Mouse (Mus musculus): Measurements from ENCODE around the gene Il17rd.
A peak's percentile ranks its signal among the peaks of the same experiment; 100 is the strongest.

The Il17rd gene

DNA sequence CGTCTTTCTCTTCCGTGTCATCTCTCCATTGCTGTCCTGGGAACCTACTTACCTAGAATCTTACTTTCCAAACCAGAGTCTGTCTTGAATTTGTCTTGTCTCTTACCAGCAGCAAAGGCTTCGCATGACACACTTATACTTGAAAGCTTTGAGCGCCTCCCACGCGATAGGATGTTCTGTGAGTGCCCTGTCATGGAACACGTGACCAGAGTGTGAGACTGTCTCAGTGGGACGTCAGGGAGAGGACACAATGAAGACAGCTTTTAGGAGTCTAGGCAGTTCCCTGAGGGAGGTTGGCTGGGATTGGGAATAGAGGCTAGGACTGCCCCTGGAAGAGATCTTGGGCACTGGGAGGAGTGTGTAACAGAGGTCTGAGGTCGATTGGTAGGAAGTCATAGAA, 57.4 kb downstream of the Il17rd start:
- no peak for DNase-seq (ENCODE audit: low spot score)

DNA sequence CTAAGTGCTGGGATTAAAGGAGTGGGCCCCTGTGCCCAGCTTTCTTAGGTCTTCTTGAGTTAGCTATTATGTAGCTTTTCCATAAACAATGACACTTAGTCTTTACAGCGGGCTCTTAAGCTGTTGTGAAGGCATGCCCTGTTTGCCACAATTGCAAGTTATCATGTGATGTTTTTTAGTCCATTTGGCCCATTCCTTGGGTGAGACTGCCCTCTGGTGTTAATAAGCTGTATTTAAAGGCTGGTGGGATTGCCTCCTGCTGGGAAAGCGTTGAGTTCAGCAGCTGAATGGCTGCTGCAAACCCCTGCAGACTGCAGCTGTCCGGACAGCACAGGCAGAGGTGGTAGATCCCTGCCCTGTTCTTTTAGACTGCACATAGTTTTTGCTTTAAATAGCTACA, 58.0 kb downstream of the Il17rd start:
- DNase-seq (ENCODE audit: low spot score), result peak; percentile 46

DNA sequence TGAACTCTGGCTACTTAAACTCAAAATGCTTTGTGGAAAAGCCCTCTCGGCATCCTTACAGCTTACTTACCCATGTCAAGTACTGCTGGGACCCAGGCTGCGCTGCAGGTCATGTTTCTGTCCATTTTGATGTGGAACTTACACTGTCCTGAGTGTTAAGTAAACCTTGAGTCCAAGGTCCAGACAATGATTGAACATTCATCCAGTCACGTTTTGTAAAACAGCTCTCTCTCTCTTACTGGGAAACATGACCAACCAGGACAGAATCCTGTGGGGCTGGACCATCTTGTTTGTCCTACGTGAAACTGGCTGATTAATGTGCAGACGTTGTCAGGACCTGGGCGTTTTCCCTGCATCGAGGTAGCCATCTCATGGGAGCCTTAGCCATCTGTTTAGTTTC, 63.0 kb downstream of the Il17rd start:
- no peak for DNase-seq (ENCODE audit: low spot score)

DNA sequence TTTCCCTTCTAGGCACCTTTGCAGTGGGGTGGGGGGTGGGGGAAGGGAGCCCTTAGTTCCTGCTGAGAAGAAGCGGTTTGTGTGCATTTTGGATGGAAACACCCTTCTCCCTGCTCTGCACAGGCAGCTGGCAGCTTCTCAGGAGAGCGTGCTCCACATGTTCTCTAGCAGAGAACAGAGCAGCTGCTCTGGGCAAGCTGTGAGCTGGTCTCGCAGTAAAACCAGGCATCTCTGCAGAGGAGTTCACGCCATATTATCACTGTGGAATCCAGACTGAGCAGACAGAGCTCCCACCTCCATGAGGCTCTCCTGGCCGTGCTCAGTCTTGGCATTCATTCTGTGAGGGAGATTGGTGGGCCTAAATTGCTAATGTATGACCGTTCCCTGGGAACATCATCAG, 64.0 kb downstream of the Il17rd start:
- DNase-seq (ENCODE audit: low spot score), result no peak

DNA sequence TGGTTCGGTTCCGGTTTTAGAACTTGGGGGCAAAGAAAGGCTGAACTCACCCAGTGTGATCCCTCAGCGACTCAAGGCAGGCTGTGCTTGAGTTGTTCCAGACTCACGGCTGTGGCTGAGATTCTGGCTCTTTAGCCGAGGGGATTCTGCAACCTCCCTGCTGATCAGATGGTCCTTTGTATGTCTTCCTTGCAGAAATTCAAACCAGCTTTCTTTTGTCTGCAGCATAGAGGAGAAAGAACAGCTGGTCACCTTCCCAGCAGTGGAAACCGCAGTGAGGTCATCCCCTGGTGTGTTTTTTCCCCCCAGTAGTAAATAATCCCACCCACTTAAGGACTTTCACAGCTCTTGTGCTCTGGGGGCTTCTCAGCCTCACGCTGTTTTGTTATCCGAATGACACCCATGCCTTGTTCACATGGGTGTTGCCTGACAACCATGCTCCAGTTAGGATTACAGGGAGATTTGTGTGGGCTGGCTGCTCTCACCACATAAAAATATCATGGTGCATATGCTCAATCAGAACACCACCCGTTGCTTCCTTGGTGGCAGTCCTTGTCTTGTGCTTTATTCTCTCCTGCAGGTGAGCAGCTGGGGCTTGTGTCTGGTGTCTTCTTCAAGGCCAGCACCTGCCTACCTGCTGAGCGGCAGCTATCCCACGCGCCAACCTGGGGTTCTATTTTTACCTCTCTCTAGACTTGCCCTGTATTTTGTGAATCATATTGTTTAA, 67.2 kb downstream of the Il17rd start:
- DNase-seq (ENCODE audit: low spot score), result no peak

DNA sequence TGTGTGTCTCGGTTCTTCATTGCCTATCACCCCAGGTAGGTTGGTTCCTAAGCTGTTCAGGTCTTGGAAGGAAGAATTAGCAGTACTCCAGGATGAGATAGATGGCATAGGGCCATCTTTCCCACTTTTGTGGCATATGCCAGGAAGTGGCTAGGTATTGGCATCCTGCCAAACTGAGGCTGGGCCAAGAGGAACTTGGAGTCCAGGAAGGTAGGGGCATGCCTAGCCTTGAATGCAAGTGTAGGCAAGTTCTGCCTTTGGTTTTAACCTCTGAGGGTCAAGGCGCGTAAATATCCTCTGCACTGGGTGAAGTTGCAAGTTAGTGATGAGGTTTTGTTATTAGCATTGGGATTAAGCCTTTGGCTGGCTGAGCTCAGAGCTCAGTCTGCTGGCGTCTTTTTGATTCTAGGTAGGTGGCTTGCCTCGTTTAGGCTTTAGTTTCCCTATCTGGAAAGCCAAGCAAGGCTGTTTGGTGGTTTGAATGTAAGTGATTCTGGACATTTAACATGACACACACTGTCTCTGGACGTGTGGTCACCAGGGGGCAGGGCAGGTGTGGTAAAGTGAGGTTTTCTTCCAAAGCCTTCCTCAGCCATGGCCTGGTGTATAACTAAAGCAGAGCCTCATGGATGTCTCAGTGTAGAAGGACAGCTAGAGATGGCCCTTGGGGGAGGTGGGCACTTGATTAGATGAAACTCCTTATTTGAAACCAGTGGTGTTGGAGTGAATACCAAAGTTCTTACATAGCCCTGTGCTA, 70.2 kb downstream of the Il17rd start:
- peak; percentile 52 for DNase-seq (ENCODE audit: low spot score)

DNA sequence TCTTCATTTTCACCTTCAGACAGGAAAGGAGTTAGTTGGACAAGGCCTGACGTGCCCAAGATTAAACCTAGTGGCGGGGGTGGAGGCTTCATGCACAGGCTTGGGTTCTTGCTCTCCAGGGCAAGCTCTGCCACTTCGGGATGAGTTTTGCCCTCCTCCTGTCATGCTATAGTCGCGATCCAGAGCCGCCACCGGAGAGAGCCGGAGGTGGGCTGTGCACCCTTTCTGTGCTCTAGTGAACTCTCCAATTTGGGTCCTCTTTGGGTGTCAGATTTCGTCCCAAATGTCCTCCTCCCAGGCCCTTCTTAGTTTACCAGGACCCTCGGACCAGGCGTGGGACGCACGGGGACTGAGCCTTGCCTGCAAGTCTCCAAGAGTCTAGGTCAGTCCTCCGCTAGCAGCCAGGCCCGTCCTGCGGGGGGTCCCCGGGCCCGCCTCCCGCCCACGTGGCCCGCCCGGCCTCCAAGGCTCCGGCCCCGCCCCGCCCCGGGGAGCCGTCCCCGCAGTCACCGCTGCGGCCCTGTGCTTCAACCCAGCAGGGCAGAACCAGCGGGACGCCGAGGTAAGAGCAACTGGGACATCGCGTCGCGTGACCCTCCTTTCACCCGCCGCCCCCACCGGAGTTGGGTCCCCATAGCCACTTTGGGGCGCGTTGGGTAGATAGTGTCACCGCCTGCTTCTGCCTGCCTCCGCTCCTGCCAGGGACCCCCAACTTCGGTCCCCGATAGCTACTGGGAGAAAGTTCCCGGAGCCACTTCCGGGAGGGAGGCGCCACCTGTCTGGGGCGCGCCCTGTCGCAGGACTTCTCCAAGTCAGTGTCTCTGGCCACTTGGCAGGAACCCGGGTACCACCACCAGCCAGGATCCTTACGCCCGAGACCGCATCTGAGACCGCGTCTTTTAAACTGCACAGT, 75.9 kb downstream of the Il17rd start, which contains the start of gene Arhgef3:
Arhgef3 (plus strand) TSS at position 538 of the 913 bp plus-strand sequence.
- DNase-seq (ENCODE audit: low spot score), result peak; percentile 75

DNA sequence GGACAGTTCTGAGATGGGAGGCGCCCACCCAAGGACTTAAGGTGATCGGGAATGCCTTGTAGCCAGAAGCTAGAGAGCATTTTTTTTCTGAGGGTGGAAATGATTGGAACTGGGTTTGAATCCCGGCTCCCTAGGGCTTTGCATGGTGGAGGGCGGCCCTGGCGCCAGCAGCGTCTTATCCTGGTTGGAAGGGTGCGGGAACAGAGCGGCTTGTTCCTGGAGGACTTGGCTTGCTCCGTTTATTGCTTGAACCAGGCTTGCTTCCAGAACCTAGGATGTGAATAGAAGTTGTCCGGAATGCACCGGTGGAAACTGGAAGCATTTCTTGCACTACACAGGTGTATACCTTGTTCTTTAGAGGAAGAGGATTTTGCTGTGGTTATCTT, 76.5 kb downstream of the Il17rd start:
- DNase-seq (ENCODE audit: low spot score), result no peak

DNA sequence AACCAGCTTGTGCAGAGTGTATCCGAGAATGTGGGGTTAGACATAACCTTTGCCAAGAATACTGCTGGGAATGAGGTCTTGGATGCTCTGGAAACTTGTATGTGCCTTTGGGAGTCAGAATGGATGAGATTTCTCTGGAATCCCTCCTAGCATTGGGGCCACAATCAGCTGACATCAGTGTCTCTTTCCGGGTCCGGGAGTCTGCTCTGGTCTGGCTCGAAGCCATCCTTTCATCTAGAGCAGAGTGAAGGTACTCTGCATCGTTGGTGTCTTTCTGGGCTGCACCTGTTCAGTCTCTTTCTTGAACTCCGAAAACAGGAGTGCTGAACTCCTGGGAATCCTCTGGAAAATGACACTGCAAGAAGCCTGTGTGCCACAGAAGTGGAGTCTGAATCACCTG, 77.2 kb downstream of the Il17rd start:
- DNase-seq (ENCODE audit: low spot score), result no peak

DNA sequence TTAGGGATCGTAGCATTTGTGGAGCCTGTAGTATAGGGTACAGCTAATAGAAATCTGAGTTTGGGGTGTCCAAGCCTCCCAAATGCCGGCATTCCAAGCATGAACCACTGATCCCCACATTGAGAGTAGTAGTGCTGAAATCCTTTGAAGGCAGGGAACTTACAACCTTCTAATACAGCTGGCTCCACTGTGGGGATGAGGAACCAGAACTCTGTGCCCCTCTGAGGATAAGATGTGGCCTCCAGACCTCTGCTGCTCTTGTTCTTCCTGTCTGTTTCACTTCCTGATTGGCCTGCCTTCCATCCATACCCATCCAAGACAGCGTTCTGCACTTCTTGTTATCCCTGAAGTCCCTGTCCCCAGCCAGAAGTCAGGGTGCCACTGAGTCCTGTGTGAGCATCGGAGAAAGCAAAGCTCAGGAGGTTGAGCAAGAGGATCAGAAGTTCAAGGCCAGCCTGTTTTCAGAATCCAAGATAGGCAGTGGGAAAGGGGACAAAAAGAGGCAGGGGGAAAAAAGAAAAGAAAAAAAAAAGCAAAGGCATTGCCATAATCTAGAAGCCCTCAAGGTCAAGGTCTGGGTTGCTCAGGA, 77.9 kb downstream of the Il17rd start:
- no peak for DNase-seq (ENCODE audit: low spot score)

DNA sequence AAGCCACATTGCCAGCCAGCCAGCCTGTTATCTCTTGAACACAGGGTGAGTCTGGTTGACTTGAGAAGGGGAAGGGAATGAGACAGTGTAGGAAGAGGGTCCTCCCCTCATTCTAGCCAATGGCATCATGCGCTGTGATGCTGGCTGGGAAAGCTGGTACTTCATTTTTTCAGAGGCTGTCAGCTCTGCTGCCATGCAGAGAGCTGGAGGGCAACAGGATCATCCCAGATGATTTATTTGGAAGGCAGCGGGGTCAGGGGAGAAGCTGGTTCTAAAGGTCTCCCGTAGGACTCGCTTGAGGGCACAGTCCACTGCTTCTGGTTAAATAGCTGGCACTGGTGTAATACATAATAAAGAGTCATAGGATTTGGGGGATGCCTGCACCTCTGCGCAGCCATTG, 79.8 kb downstream of the Il17rd start:
- no peak for DNase-seq (ENCODE audit: low spot score)

DNA sequence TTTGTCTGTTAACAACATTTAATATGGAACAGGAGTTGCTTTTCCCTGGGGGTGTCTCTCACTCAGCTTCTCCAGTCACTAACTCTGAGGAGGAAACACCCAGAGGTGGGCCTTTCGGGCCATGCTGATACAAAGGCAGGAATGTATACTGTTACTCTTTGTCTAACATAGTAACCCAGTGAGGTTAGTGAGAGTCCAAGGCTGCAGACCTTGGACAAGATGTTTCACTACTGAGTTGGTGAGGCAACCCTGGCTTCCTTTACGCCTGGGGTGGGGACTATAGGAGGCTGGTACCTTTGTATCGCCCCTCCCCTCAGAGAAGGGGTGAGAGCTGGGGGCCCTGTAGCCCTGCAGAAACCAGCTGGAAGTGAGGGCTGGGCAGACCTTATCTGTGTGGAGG, 83.9 kb downstream of the Il17rd start:
- no peak for DNase-seq (ENCODE audit: low spot score)

DNA sequence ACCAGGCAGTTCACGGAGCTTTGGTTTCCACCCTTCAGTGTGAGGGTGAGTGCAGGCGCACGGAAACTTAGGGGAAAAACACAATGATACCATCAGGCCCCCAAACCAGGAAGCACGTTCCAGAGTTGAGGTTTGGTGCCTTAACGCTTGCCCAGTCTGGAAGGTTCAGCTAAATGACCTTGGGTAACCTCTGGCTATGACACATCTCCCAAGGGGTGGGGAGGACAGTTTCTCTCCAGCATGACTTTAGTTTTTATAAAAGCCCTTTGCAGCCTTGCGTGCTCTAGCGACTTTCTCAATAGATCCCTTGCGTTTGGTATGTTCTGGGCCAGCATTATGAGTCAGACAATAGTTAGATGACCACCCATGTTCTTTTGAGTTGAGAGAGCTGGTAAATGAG, 84.8 kb downstream of the Il17rd start:
- peak; percentile 21 for DNase-seq (ENCODE audit: low spot score)

DNA sequence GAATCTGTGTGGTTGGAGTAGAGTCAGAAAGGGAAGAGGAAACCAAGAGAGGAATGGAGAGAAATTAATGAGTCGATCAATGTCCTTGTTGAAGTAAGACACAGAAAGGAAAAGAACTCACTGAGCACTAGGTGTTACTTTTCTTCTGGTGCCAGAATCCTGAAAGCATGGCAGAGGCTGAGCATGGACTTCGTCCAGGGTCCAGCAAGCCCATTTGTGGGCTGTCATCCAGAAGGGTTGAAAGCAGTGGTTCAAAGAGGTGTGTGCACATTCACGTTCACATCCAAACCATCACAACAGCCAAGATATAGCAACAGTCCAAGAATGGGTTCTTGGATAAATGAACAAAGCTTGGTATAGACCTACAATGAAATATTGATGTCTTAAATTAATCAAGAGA, 91.3 kb downstream of the Il17rd start:
- DNase-seq (ENCODE audit: low spot score), result no peak

DNA sequence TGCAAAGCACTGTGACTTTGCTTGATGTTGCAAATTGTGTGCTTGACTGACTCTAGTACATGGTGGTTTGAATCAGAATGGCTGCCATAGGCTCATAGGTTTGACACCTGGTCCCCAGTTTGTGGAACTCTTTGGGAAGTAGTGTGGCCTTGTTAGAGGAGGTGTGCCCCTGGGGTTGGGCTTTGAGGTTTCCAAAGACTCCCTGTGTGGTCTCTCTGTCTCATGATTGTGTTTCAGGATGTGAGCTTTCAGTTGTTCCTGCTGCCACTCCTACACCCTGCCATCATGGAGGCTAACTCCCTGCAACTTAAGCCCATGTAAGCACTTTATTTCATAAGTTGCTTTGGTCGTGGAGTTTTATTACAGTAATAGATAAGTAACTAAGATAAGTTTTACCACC, 91.9 kb downstream of the Il17rd start:
- no peak for DNase-seq (ENCODE audit: low spot score)

DNA sequence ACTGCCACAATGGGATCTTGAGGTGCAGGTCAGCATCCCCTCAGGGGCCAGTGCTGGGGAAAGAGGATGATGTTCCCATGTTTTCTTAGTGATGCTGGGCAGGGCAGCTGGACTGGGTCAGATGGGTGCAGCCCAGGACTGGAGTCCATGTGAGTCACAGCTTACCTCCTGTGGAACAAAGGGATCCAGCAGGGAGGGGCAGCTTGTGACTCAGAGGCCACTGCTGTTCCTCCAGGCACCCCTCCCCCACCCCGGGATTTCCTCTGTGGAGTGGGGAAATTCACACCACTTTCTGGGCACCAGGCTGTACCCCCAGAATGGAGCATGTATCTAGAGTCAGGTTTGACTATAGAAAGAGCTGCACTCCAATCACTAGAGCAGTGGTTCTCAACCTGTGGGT, 92.8 kb downstream of the Il17rd start:
- DNase-seq (ENCODE audit: low spot score), result peak; percentile 50

DNA sequence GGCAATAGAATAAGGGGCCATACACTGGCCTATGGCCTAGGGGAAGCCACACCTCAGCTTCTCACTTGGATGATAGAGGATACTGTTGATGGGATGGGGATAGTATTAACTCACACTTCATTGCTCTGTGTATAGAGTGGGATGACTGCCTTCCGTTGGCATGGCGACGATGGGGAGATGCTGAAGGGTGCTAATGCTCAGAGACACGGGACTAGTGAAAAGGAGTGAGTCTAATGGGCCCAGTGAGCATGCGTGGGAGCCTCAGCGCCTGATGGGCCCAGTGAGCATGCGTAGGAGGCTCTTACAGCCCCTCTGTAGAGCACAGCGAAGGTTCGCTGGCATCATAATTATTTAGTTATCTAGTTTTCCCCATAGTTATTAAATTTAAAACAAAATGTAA, 100.2 kb downstream of the Il17rd start:
- DNase-seq (ENCODE audit: low spot score), result no peak

DNA sequence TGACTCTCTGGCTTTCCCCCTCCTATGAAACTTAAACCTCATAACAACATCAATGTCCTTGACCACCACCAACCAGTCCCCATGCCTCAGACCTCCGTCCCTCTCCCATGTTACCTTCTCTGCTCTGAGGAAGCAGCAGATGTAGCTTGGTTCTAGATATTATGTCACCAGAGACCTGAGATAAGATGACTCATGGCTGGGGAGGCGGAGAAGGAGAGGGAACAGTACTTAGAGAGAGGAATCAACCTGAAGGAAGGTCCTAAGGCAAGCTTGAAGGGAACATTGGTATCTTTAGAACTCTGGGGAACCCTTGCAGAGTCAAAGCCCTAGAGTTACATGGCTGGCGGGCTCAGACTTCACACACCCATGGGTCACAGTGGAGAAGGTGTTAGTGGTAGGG, 101.2 kb downstream of the Il17rd start:
- DNase-seq (ENCODE audit: low spot score), result no peak

DNA sequence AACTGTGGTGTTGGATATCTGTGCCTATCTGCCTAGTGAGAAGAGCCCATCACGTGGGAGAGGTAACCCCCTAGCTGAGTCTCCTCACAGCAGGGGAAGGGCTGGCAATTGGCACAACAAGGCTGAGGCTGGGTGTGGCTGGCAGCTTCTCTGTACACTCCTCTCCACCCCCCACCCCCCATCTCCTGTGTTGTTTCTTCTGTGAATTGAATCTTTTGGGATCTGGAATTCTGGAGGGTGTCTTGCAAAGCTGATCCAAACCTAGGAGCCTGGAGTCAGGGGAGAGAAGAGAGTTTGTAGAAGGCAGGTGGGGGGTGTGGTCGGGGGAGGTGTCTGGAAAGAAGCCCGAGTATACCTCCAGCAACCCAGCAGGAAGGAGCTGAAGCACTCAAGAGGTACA, 102.7 kb downstream of the Il17rd start:
- DNase-seq (ENCODE audit: low spot score), result no peak

DNA sequence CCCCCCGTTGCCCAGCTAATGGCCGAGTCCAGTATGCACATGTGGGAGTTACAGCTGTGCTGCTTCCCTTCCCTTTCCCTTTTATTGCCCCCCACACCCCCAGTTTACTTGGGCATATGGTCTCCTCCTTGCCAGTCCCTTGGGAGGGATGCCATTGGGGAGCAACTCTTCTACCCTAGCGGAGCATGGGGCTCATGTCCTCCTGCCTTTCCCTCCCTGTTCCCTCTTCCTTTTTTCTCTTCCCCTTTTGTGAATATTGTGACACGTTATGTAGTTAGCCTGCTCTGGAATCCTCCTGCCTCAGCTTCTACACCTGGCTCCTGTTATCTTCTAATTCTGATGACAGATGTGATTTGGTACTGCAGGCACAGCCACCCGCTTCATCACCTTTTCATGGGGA, 103.9 kb downstream of the Il17rd start:
- DNase-seq (ENCODE audit: low spot score), result no peak

DNA sequence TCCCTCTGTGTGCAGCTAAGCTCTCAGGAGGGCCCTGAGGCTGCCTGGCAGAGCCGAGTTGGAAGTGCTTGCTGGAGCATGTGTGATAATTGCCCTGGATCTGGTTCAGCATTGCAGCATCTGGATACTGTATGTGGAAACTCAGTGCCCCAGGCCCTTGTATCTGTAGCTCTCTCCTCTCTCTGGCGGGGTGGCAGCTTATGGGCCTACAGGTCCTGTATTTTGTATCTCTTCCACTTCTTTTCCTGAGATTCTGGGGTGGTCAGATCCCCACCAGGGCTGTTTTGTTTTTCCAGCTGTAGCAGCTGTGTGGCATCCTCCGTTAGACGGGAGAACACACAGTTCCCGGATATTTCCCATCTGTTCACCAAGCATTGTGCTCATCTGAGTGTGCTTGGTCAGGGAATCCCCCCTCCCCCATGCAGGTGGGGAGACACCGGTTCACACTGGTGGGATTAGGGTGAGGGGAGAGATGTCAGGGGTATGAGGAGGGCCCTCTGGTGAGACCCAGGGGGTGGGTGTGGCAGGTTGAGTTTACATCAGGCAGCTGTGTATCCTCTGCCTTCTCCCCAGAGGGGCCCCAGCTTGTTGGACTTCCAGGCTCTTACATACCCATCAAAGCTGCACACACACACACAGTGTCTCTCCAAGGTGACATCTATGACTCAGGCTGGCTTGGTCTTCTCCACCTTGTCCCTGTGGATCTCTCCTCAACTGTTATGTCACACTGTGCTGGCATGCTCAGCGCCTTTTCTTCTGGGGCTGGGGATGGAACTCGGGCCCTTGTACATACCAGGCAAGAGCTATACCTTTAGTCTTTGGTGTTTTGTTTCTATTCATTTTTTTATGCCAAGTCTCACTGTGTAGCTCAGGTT, 106.7 kb downstream of the Il17rd start:
- no peak for DNase-seq (ENCODE audit: low spot score)

All from urinary bladder, postnatal 25 days (tissue).